8 mouse cellular contexts compared by ENCODE assay signal in the genomic region with DNA sequence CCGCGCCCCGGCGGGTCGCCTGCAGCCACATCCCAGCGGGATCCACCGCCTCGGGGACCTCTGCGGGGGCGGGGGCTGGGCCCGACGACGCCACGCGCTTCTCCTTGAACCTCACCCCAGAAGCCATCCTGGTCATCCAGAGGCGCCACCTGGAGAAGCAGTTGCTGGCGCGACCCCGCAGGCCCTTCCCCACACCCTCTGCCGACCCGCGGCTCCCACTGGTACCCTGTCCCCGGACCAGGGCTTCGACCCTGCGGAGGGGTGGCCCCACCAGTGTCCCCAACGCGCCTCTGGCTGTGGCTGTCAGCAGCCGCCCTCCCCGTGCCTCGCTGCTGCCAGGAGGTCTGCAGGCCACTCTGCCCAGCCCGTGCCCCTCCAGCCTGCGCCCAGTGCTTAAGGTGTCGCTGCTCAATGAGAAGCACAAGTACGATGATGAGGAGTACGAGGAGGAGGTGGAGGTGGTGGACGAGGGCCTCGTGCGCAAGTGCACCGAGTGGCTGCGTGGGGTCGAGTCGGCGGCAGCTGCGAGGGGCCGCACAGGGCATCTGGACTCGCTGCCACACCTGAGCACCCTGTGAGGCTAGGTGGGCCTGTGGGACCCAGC. TPM values are rescaled to one million over a fixed set of nuclear protein-coding genes. Genes with fewer than 3 reads are reported as not detected.
A peak's percentile ranks its signal among the peaks of the same experiment; 100 is the strongest.
DNase-seq lines count a peak whose midpoint lies in the region; ATAC-seq and TF ChIP-seq lines count a peak whose summit lies in the region.
"Had no signal": no experiment of that assay in that cellular context is flagged by ENCODE, and none has a peak within 500 bp of the region (broad histone marks: within the 10 kb centered on the region; RNA-seq: fewer than 3 reads in every experiment).

No protein-coding gene starts in this region.

- peaks cover 5% of the 10 kb centered on the region for H3K4me1 ChIP-seq in cortical plate, adult 2 months (ENCODE audit: control insufficient read depth, insufficient read depth, low read length)
- peaks cover 30% of the 10 kb centered on the region for H3K4me1 ChIP-seq in forebrain, embryonic 16.5 days (replicated peaks; ENCODE audit: control insufficient read depth, insufficient read depth, low read length)

- H3K9me3 ChIP-seq in forebrain, embryonic 16.5 days (ENCODE audit: control insufficient read depth, low read length): no peaks in the 10 kb centered on the region

- H3K4me2 ChIP-seq in forebrain, embryonic 16.5 days (ENCODE audit: low read length): peak overlapping the region; percentile 91

- peak overlapping the region; percentile 92 for H3K9ac ChIP-seq in forebrain, embryonic 16.5 days (replicated peaks; ENCODE audit: low read depth, low read length)

- TF ChIP-seq CTCF in layer of hippocampus, adult 2 months (conservative IDR thresholded peaks at IDR 0.05): no peak
- TF ChIP-seq CTCF in cortical plate, adult 2 months (IDR thresholded peaks at IDR 0.05; ENCODE audit: extremely low read depth, insufficient read depth, low read length): no peak

- TF ChIP-seq POLR2A in cortical plate, adult 2 months (IDR thresholded peaks at IDR 0.05; ENCODE audit: extremely low read depth, insufficient read depth, low read length): no peak

- peak; percentile 5 for ATAC-seq in forebrain, embryonic 16.5 days

- no peak for DNase-seq in layer of hippocampus, adult 2 months (ENCODE audit: low spot score in 2 of 2)
- no peak for DNase-seq in layer of hippocampus, postnatal 25 days (ENCODE audit: extremely low spot score in 1 of 2, low spot score in 1 of 2)
- DNase-seq in lung, postnatal 10 days: peak; percentile 13
- no peak for DNase-seq in adrenal gland, adult 8-10 months
- no peak for DNase-seq in layer of hippocampus, adult 9-11 months

- peak overlapping the region; percentile 89 for H3K27ac ChIP-seq in layer of hippocampus, adult 2 months
- H3K27ac ChIP-seq in cortical plate, adult 2 months (ENCODE audit: insufficient read depth, low read length): peak overlapping the region; percentile 93
- peak overlapping the region; percentile 82; the same call in 1 of the 2 replicates for H3K27ac ChIP-seq in forebrain, embryonic 16.5 days (ENCODE audit: low read length)

- H3K4me3 ChIP-seq in layer of hippocampus, adult 2 months: peak overlapping the region; percentile 56
- peak overlapping the region; percentile 47 for H3K4me3 ChIP-seq in cortical plate, adult 2 months (ENCODE audit: insufficient read depth, low read length)
- H3K4me3 ChIP-seq in forebrain, embryonic 16.5 days (replicated peaks; ENCODE audit: low read length): peak overlapping the region; percentile 70
- H3K4me3 ChIP-seq: myocyte had no signal

- no peaks in the 10 kb centered on the region for H3K27me3 ChIP-seq in forebrain, embryonic 16.5 days (replicated peaks; ENCODE audit: control insufficient read depth, insufficient read depth, low read length)

- no peaks in the 10 kb centered on the region for H3K36me3 ChIP-seq in forebrain, embryonic 16.5 days (ENCODE audit: control insufficient read depth, insufficient read depth)

- WGBS in forebrain, embryonic 16.5 days: 9% methylated on average over 44 of the region's 46 CpGs

RNA-seq across cellular contexts. Expression of a gene that starts 4.2 kb away (rescaled TPM):
- total RNA-seq in layer of hippocampus, adult 2 months (2021): 10 to 100 TPM; 18.0 to 19.3 TPM
- 10 to 100 TPM; 22.8 to 23.6 TPM for total RNA-seq in layer of hippocampus, postnatal 25 days (2021)
- 34.3 and 40.8 TPM in 2 replicates for polyA plus RNA-seq in cortical plate, adult 2 months (2012; rRNA removed)
- polyA plus RNA-seq in forebrain, embryonic 16.5 days (2015; fragmentation: Nextera tagmentation; extraction: Ambion mirVana): 10.5 and 12.2 TPM in 2 replicates
- total RNA-seq in adrenal gland, adult 8-10 months (2022): under 1 TPM; 0.13 to 0.55 (median 0.35) TPM

RNA-seq across cellular contexts. Expression of a gene that starts 14.3 kb away (rescaled TPM):
- total RNA-seq in layer of hippocampus, adult 2 months (2021): under 1 TPM; 0.37 to 0.97 TPM
- total RNA-seq in layer of hippocampus, postnatal 25 days (2021): under 1 TPM; 0.34 to 0.82 TPM
- polyA plus RNA-seq in cortical plate, adult 2 months (2012; rRNA removed): 0.83 and 1.2 TPM in 2 replicates
- 0.22 and 0.37 TPM in 2 replicates for polyA plus RNA-seq in forebrain, embryonic 16.5 days (2015; fragmentation: Nextera tagmentation; extraction: Ambion mirVana)
- total RNA-seq in adrenal gland, adult 8-10 months (2022): not detected

RNA-seq across cellular contexts. Expression of a gene that starts 30.6 kb away (rescaled TPM):
- total RNA-seq in layer of hippocampus, adult 2 months (2021): 10 to 100 TPM; 48.4 to 61.5 TPM
- total RNA-seq in layer of hippocampus, postnatal 25 days (2021): 10 to 100 TPM; 55.7 to 58.0 TPM
- polyA plus RNA-seq in cortical plate, adult 2 months (2012; rRNA removed): 117 and 124 TPM in 2 replicates
- polyA plus RNA-seq in forebrain, embryonic 16.5 days (2015; fragmentation: Nextera tagmentation; extraction: Ambion mirVana): 141 and 165 TPM in 2 replicates
- 10 to 100 TPM; 42.0 to 50.0 (median 45.0) TPM for total RNA-seq in adrenal gland, adult 8-10 months (2022)

RNA-seq across cellular contexts. Expression of a gene that starts 58.8 kb away (rescaled TPM):
- 100 to 1,000 TPM; 138 to 143 TPM for total RNA-seq in layer of hippocampus, adult 2 months (2021)
- 100 to 1,000 TPM; 149 to 159 TPM for total RNA-seq in layer of hippocampus, postnatal 25 days (2021)
- polyA plus RNA-seq in cortical plate, adult 2 months (2012; rRNA removed): 398 and 433 TPM in 2 replicates
- polyA plus RNA-seq in forebrain, embryonic 16.5 days (2015; fragmentation: Nextera tagmentation; extraction: Ambion mirVana): 343 and 355 TPM in 2 replicates
- total RNA-seq in adrenal gland, adult 8-10 months (2022): 100 to 1,000 TPM; 122 to 221 (median 169) TPM

Comparison
In these comparisons a context has a peak if more than half of its experiments do, and no peak if none do; other contexts are left out.
1. RNA of a gene that starts 4.2 kb away (total RNA-seq): 22.8 to 23.6 TPM in layer of hippocampus, postnatal 25 days and 18.0 to 19.3 TPM in layer of hippocampus, adult 2 months; 0.13 to 0.55 TPM in adrenal gland, adult 8-10 months; every median in the first group is over 10 times any median in the second.
2. Peak in every context shown above with its lines, with median percentiles within 50 percentile points of each other: H3K27ac ChIP-seq and H3K4me3 ChIP-seq.